Mouse (Mus musculus) neural tube, embryonic 14.5 days (tissue): ENCODE measurements at regions not wholly inside any gene's neighbourhood (a gene's known extent, or its start where the extent isn't known, plus 50 kb on each side); places are given as distances from the start of the nearest gene placed in this dataset.

ENCODE experiments used
- ATAC-seq: fragments of 200-750 bp; cut with Nextera tagmentation; 2 replicates; pipeline ENCODE4 v1.8.0; 2017; ENCODE audit warnings: low read depth, mild to moderate bottlenecking, moderate TSS enrichment, moderate library complexity
- H3K27ac ChIP-seq: fragments of 300-500 bp; sonication (generic); 2 replicates; pipeline ENCODE4 v1.5.1; 2014; ENCODE audit warnings: low read depth, mild to moderate bottlenecking, control low read depth, low read length, moderate library complexity, mixed read lengths
- H3K27me3 ChIP-seq: fragments of 300-500 bp; sonication (generic); 2 replicates; pipeline ENCODE4 v1.6.1; 2014; ENCODE audit warnings: low read length; ENCODE audit not compliant: control insufficient read depth, insufficient read depth
- H3K36me3 ChIP-seq: fragments of 300-500 bp; sonication (generic); 2 replicates; pipeline ENCODE4 v1.6.1; 2014; ENCODE audit warnings: low read length, mixed read lengths; ENCODE audit not compliant: control insufficient read depth, insufficient read depth
- H3K4me1 ChIP-seq: fragments of 300-500 bp; sonication (generic); 2 replicates; pipeline ENCODE4 v1.6.1; 2014; ENCODE audit warnings: low read length; ENCODE audit not compliant: control insufficient read depth, insufficient read depth
- H3K4me2 ChIP-seq: fragments of 300-500 bp; sonication (generic); 2 replicates; pipeline ENCODE4 v1.6.1; 2014; ENCODE audit warnings: mild to moderate bottlenecking, low read depth, low read length, control low read depth
- H3K4me3 ChIP-seq: fragments of 300-500 bp; sonication (generic); 2 replicates; pipeline ENCODE4 v1.5.1; 2014; ENCODE audit warnings: low read depth, low read length, control low read depth, mixed read lengths
- H3K9ac ChIP-seq: fragments of 300-500 bp; sonication (generic); replicated peaks from 2 replicates; pipeline ENCODE4 v1.6.1; 2014; ENCODE audit warnings: low read depth, mild to moderate bottlenecking, control low read depth, low read length, mixed read lengths
- H3K9me3 ChIP-seq: fragments of 300-500 bp; sonication (generic); 2 replicates; pipeline ENCODE4 v1.6.1; 2016; ENCODE audit warnings: low read length; ENCODE audit not compliant: control insufficient read depth
- WGBS: fragments of 180-500 bp; shearing (Covaris S2); extraction: QIAGEN DNeasy Blood & Tissue Kit; methylation state at CpG from one replicate; pipeline ENCODE4 v1.1.7; 2014; 5-methylcytosine and 5-hydroxymethylcytosine counted together

- ATAC-seq, result no peak
- Histone ChIP-seq H3K27me3 (no peaks in the 10 kb centered on the region), H3K9me3 (no peaks in the 10 kb centered on the region; the same call in 1 of the 2 replicates), H3K4me2 (no peak overlapping the region), H3K4me3 (no peak overlapping the region), H3K4me1 (no peaks in the 10 kb centered on the region), H3K9ac (no peak overlapping the region), H3K36me3 (no peaks in the 10 kb centered on the region), H3K27ac (no peak overlapping the region)
- WGBS, result 96% methylated on average over 3 of the region's 3 CpGs
These were observed 406.6 kb downstream of the Efnb2 start for GRCm38 (mm10) chr8:8254446-8254845.

GRCm38 (mm10) chr8:8244599-8244998 is 416.4 kb downstream of the Efnb2 start:
- Histone ChIP-seq H3K27ac (no peak overlapping the region), H3K4me3 (no peak overlapping the region), H3K4me2 (no peak overlapping the region), H3K9me3 (no peaks in the 10 kb centered on the region), H3K36me3 (no peaks in the 10 kb centered on the region), H3K27me3 (no peaks in the 10 kb centered on the region), H3K9ac (no peak overlapping the region), H3K4me1 (0 out of 2 replicates have a peak, but pooled peaks cover 2% of the 10 kb centered on the region)
- 90% methylated on average over 1 of the region's 1 CpGs for WGBS
- no peak for ATAC-seq

- Histone ChIP-seq H3K9ac (no peak overlapping the region), H3K4me2 (no peak overlapping the region), H3K27ac (no peak overlapping the region), H3K4me1 (0 out of 2 replicates have a peak, but pooled peaks cover 2% of the 10 kb centered on the region), H3K36me3 (no peaks in the 10 kb centered on the region), H3K27me3 (no peaks in the 10 kb centered on the region), H3K4me3 (no peak overlapping the region), H3K9me3 (no peaks in the 10 kb centered on the region)
- WGBS, result 16% methylated on average over 3 of the region's 3 CpGs
- ATAC-seq, result no peak
These were observed 419.1 kb downstream of the Efnb2 start for GRCm38 (mm10) chr8:8241755-8242501.

GRCm38 (mm10) chr8:8241051-8241688 is 419.9 kb downstream of the Efnb2 start:
- H3K4me3 ChIP-seq, result no peak overlapping the region
- WGBS, result 65% methylated on average over 9 of the region's 9 CpGs

GRCm38 (mm10) chr8:8239489-8239888 is 421.6 kb downstream of the Efnb2 start:
- Histone ChIP-seq H3K9ac (no peak overlapping the region), H3K36me3 (no peaks in the 10 kb centered on the region), H3K27me3 (no peaks in the 10 kb centered on the region), H3K4me3 (no peak overlapping the region), H3K27ac (no peak overlapping the region), H3K9me3 (no peaks in the 10 kb centered on the region), H3K4me2 (no peak overlapping the region), H3K4me1 (0 out of 2 replicates have a peak, but pooled peaks cover 2% of the 10 kb centered on the region)
- ATAC-seq, result no peak
- WGBS, result 64% methylated on average over 12 of the region's 12 CpGs

More at GRCm38 (mm10) chr8:8241051-8241688, 419.9 kb downstream of the Efnb2 start:
- Histone ChIP-seq H3K27ac (no peak overlapping the region), H3K36me3 (no peaks in the 10 kb centered on the region), H3K9me3 (no peaks in the 10 kb centered on the region), H3K9ac (no peak overlapping the region), H3K4me1 (0 out of 2 replicates have a peak, but pooled peaks cover 2% of the 10 kb centered on the region), H3K27me3 (no peaks in the 10 kb centered on the region), H3K4me2 (no peak overlapping the region)
- ATAC-seq, result no peak

GRCm38 (mm10) chr8:8238051-8238450 is 423.0 kb downstream of the Efnb2 start:
- H3K4me3 ChIP-seq, result no peak overlapping the region
- no peaks in the 10 kb centered on the region for H3K9me3 ChIP-seq
- H3K27me3 ChIP-seq, result no peaks in the 10 kb centered on the region
- H3K4me1 ChIP-seq, result 0 out of 2 replicates have a peak, but pooled peaks cover 2% of the 10 kb centered on the region
- H3K9ac ChIP-seq, result no peak overlapping the region
- ATAC-seq, result no peak
- H3K36me3 ChIP-seq, result no peaks in the 10 kb centered on the region
- WGBS, result 93% methylated on average over 6 of the region's 6 CpGs
- no peak overlapping the region for H3K27ac ChIP-seq
- no peak overlapping the region for H3K4me2 ChIP-seq

- H3K9me3 ChIP-seq, result no peaks in the 10 kb centered on the region
- H3K4me3 ChIP-seq, result no peak overlapping the region
- 91% methylated on average over 3 of the region's 3 CpGs for whole genome bisulfite sequencing
- H3K27me3 ChIP-seq, result no peaks in the 10 kb centered on the region
- no peak overlapping the region for H3K9ac ChIP-seq
- H3K4me1 ChIP-seq, result 0 out of 2 replicates have a peak, but pooled peaks cover 4% of the 10 kb centered on the region
- H3K27ac ChIP-seq, result no peak overlapping the region
- no peak overlapping the region for H3K4me2 ChIP-seq
- H3K36me3 ChIP-seq, result no peaks in the 10 kb centered on the region
- no peak for ATAC-seq
These were observed 427.4 kb downstream of the Efnb2 start for GRCm38 (mm10) chr8:8233616-8234015.

GRCm38 (mm10) chr8:8233156-8233555 is 427.9 kb downstream of the Efnb2 start:
- no peak overlapping the region for H3K4me2 ChIP-seq
- WGBS, result 90% methylated on average over 4 of the region's 4 CpGs
- H3K36me3 ChIP-seq, result no peaks in the 10 kb centered on the region
- no peak overlapping the region for H3K4me3 ChIP-seq
- 0 out of 2 replicates have a peak, but pooled peaks cover 4% of the 10 kb centered on the region for H3K4me1 ChIP-seq
- no peaks in the 10 kb centered on the region for H3K9me3 ChIP-seq
- no peak for ATAC-seq
- no peak overlapping the region for H3K27ac ChIP-seq
- H3K27me3 ChIP-seq, result no peaks in the 10 kb centered on the region
- no peak overlapping the region for H3K9ac ChIP-seq

GRCm38 (mm10) chr8:8231996-8232632 is 428.9 kb downstream of the Efnb2 start:
- Histone ChIP-seq H3K4me3 (no peak overlapping the region), H3K4me1 (0 out of 2 replicates have a peak, but pooled peaks cover 4% of the 10 kb centered on the region), H3K9me3 (no peaks in the 10 kb centered on the region), H3K36me3 (no peaks in the 10 kb centered on the region), H3K27me3 (no peaks in the 10 kb centered on the region), H3K27ac (no peak overlapping the region), H3K9ac (no peak overlapping the region), H3K4me2 (no peak overlapping the region)
- ATAC-seq, result no peak
- WGBS, result 55% methylated on average over 13 of the region's 13 CpGs
